Mouse (Mus musculus) forebrain, embryonic 14.5 days (tissue): Measurements from ENCODE around the gene Cpeb4. TPM values are rescaled to one million over a fixed set of nuclear protein-coding genes. Genes with fewer than 3 reads are reported as not detected.
A peak's percentile ranks its signal among the peaks of the same experiment; 100 is the strongest.

Source experiments
- ATAC-seq: fragments of 200-750 bp; cut with Nextera tagmentation; 2 replicates; pipeline ENCODE4 v1.8.0; 2017; ENCODE audit warnings: mild to moderate bottlenecking, moderate library complexity
- DNase-seq: peaks from one replicate; pipeline ENCODE4 v3.0.0-alpha.2; 2015; ENCODE audit warnings: low spot score
- H3K27ac ChIP-seq: fragments of 300-500 bp; sonication (generic); 2 replicates; pipeline ENCODE4 v1.5.1; 2014; ENCODE audit warnings: low read depth, mild to moderate bottlenecking, control low read depth, low read length, moderate library complexity
- H3K27me3 ChIP-seq: fragments of 300-500 bp; sonication (generic); replicated peaks from 2 replicates; pipeline ENCODE4 v1.6.1; 2014; ENCODE audit warnings: low read length, control low read depth, mixed read lengths; ENCODE audit not compliant: control insufficient read depth, insufficient read depth
- H3K36me3 ChIP-seq: fragments of 300-500 bp; sonication (generic); 2 replicates; pipeline ENCODE4 v1.6.1; 2014; ENCODE audit warnings: low read length, control low read depth; ENCODE audit not compliant: control insufficient read depth, insufficient read depth
- H3K4me1 ChIP-seq: fragments of 300-500 bp; sonication (generic); 2 replicates; pipeline ENCODE4 v1.6.1; 2014; ENCODE audit warnings: antibody characterized with exemption, low read length, control low read depth; ENCODE audit not compliant: control insufficient read depth, insufficient read depth
- H3K4me2 ChIP-seq: fragments of 300-500 bp; sonication (generic); 2 replicates; pipeline ENCODE4 v1.6.1; 2014; ENCODE audit warnings: mild to moderate bottlenecking, control low read depth, low read length
- H3K4me3 ChIP-seq: fragments of 300-500 bp; sonication (generic); 2 replicates; pipeline ENCODE4 v1.5.1; 2014; ENCODE audit warnings: low read depth, low read length, control low read depth
- H3K9ac ChIP-seq: fragments of 300-500 bp; sonication (generic); 2 replicates; pipeline ENCODE4 v1.6.1; 2014; ENCODE audit warnings: mild to moderate bottlenecking, low read length, control low read depth, moderate library complexity
- H3K9me3 ChIP-seq: fragments of 300-500 bp; sonication (generic); replicated peaks from 2 replicates; pipeline ENCODE4 v1.6.1; 2016; ENCODE audit warnings: low read length, control low read depth, mixed read lengths; ENCODE audit not compliant: control insufficient read depth
- WGBS: fragments of 180-500 bp; shearing (Covaris S2); extraction: QIAGEN DNeasy Blood & Tissue Kit; methylation state at CpG from one replicate; pipeline ENCODE4 v1.1.7; 2014; 5-methylcytosine and 5-hydroxymethylcytosine counted together
- polyA plus RNA-seq: library from polyadenylated mRNA; unstranded; fragments of >200 nt; fragmentation: Nextera tagmentation; extraction: Ambion mirVana; gene quantifications from 2 replicates; pipeline ENCODE4 v1.2.1, GENCODE M21; 2014

Cpeb4 gene
- polyA plus RNA-seq = 18.5 and 23.9 TPM in 2 replicates

GRCm38 (mm10) chr11:31871911-31872310 lies at the start of gene Cpeb4:
Cpeb4 (plus strand) TSS chr11:31872211.
- Histone ChIP-seq H3K36me3 (no peaks in the 10 kb centered on the region), H3K4me2 (peak within 1 kb of the TSS; percentile 71), H3K27me3 (no peaks in the 10 kb centered on the region), H3K4me3 (peak within 1 kb of the TSS; percentile 79), H3K27ac (peak within 1 kb of the TSS; percentile 94), H3K9ac (peak within 1 kb of the TSS; percentile 93), H3K4me1 (peaks cover 21% of the 10 kb centered on the region), H3K9me3 (no peaks in the 10 kb centered on the region)
- DNase-seq (no peak), ATAC-seq (no peak)
- WGBS = 88% methylated on average over 4 of the region's 4 CpGs

- no peak for DNase-seq
- Histone ChIP-seq H3K4me3 (no peak overlapping the region), H3K9ac (no peak overlapping the region), H3K27ac (no peak overlapping the region), H3K4me1 (no peaks in the 10 kb centered on the region), H3K4me2 (no peak overlapping the region), H3K9me3 (no peaks in the 10 kb centered on the region), H3K27me3 (no peaks in the 10 kb centered on the region), H3K36me3 (no peaks in the 10 kb centered on the region)
- ATAC-seq = no peak
- 87% methylated on average over 9 of the region's 9 CpGs for WGBS
Observed at GRCm38 (mm10) chr11:31822556-31822955, 49.5 kb upstream of the Cpeb4 start.

- 84% methylated on average over 7 of the region's 7 CpGs for WGBS
Observed at GRCm38 (mm10) chr11:31823513-31823912, 48.5 kb upstream of the Cpeb4 start.

GRCm38 (mm10) chr11:31824504-31825166 lies 47.4 kb upstream of the Cpeb4 start:
- no peak overlapping the region for H3K9ac ChIP-seq
- no peak overlapping the region for H3K27ac ChIP-seq
- DNase-seq (no peak), ATAC-seq (no peak)
- H3K9me3 ChIP-seq = no peaks in the 10 kb centered on the region
- no peaks in the 10 kb centered on the region for H3K4me1 ChIP-seq
- H3K27me3 ChIP-seq = no peaks in the 10 kb centered on the region
- 82% methylated on average over 14 of the region's 14 CpGs for WGBS
- no peak overlapping the region for H3K4me3 ChIP-seq
- H3K36me3 ChIP-seq = no peaks in the 10 kb centered on the region
- no peak overlapping the region for H3K4me2 ChIP-seq

More at GRCm38 (mm10) chr11:31823513-31823912, 48.5 kb upstream of the Cpeb4 start:
- Histone ChIP-seq H3K27ac (no peak overlapping the region), H3K36me3 (no peaks in the 10 kb centered on the region), H3K9ac (no peak overlapping the region), H3K27me3 (no peaks in the 10 kb centered on the region), H3K4me1 (no peaks in the 10 kb centered on the region), H3K4me2 (no peak overlapping the region), H3K9me3 (no peaks in the 10 kb centered on the region), H3K4me3 (no peak overlapping the region)
- no peak for DNase-seq
- ATAC-seq = no peak

- Histone ChIP-seq H3K9me3 (no peaks in the 10 kb centered on the region), H3K4me2 (no peak overlapping the region), H3K27ac (no peak overlapping the region), H3K4me3 (no peak overlapping the region), H3K27me3 (no peaks in the 10 kb centered on the region), H3K9ac (no peak overlapping the region), H3K4me1 (no peaks in the 10 kb centered on the region), H3K36me3 (no peaks in the 10 kb centered on the region)
- ATAC-seq = peak; percentile 19; the same call in 1 of the 2 replicates
- 90% methylated on average over 4 of the region's 4 CpGs for WGBS
- DNase-seq = no peak
Observed at GRCm38 (mm10) chr11:31828011-31828770, 43.8 kb upstream of the Cpeb4 start.

- H3K27ac ChIP-seq = no peak overlapping the region
- no peak overlapping the region for H3K9ac ChIP-seq
- H3K4me1 ChIP-seq = no peaks in the 10 kb centered on the region
- ATAC-seq = no peak
- no peak overlapping the region for H3K4me2 ChIP-seq
- DNase-seq = no peak
- no peaks in the 10 kb centered on the region for H3K27me3 ChIP-seq
- no peaks in the 10 kb centered on the region for H3K36me3 ChIP-seq
- no peaks in the 10 kb centered on the region for H3K9me3 ChIP-seq
- WGBS = 94% methylated on average over 2 of the region's 2 CpGs
- H3K4me3 ChIP-seq = no peak overlapping the region
Observed at GRCm38 (mm10) chr11:31828771-31829072, 43.3 kb upstream of the Cpeb4 start.

GRCm38 (mm10) chr11:31830213-31831151 lies 41.5 kb upstream of the Cpeb4 start:
- Histone ChIP-seq H3K36me3 (no peaks in the 10 kb centered on the region), H3K27me3 (no peaks in the 10 kb centered on the region), H3K4me2 (no peak overlapping the region), H3K4me1 (no peaks in the 10 kb centered on the region), H3K9ac (no peak overlapping the region), H3K4me3 (no peak overlapping the region), H3K9me3 (no peaks in the 10 kb centered on the region), H3K27ac (no peak overlapping the region)
- ATAC-seq (peak; percentile 45), DNase-seq (peak; percentile 48)
- WGBS = 34% methylated on average over 10 of the region's 10 CpGs

- ATAC-seq (no peak), DNase-seq (no peak)
- Histone ChIP-seq H3K4me1 (no peaks in the 10 kb centered on the region), H3K9me3 (no peaks in the 10 kb centered on the region), H3K4me3 (no peak overlapping the region), H3K27ac (no peak overlapping the region), H3K27me3 (no peaks in the 10 kb centered on the region), H3K36me3 (no peaks in the 10 kb centered on the region), H3K9ac (no peak overlapping the region), H3K4me2 (no peak overlapping the region)
- WGBS = 85% methylated on average over 5 of the region's 5 CpGs
Observed at GRCm38 (mm10) chr11:31831451-31831850, 40.6 kb upstream of the Cpeb4 start.
